In genomic region chr11:86545556-86545955, GRCm38 (mm10) we compare ENCODE assay signal across 8 mouse cellular contexts. TPM values are rescaled to one million over a fixed set of nuclear protein-coding genes. Genes with fewer than 3 reads are reported as not detected.
DNase-seq lines count a peak whose midpoint lies in the region; ATAC-seq lines count a peak whose summit lies in the region.

No protein-coding gene starts in this region.

- peaks cover 21% of the 10 kb centered on the region for H3K4me1 ChIP-seq in lung, embryonic 15.5 days
- peaks cover 19% of the 10 kb centered on the region for H3K4me1 ChIP-seq in embryonic facial prominence, embryonic 14.5 days (ENCODE audit: control insufficient read depth, insufficient read depth, low read length)
- peaks cover 20% of the 10 kb centered on the region for H3K4me1 ChIP-seq in limb, embryonic 10.5 days
- peaks cover 12% of the 10 kb centered on the region; the same call in 1 of the 2 replicates for H3K4me1 ChIP-seq in neural tube, embryonic 14.5 days (ENCODE audit: control insufficient read depth, insufficient read depth, low read length)

- 76% methylated on average over 8 of the region's 8 CpGs for WGBS in lung, embryonic 15.5 days
- WGBS in embryonic facial prominence, embryonic 14.5 days = 78% methylated on average over 8 of the region's 8 CpGs
- WGBS in limb, embryonic 10.5 days = 82% methylated on average over 8 of the region's 8 CpGs
- 83% methylated on average over 8 of the region's 8 CpGs for WGBS in neural tube, embryonic 14.5 days

- peak overlapping the region; percentile 57 for H3K4me2 ChIP-seq in lung, embryonic 15.5 days
- peak overlapping the region; percentile 81 for H3K4me2 ChIP-seq in embryonic facial prominence, embryonic 14.5 days (ENCODE audit: low read depth, low read length)
- peak overlapping the region; percentile 49 for H3K4me2 ChIP-seq in neural tube, embryonic 14.5 days (ENCODE audit: low read depth, low read length)

- H3K27ac ChIP-seq in lung, embryonic 15.5 days = peak overlapping the region; percentile 84
- H3K27ac ChIP-seq in embryonic facial prominence, embryonic 14.5 days (replicated peaks; ENCODE audit: low read depth, low read length) = peak overlapping the region; percentile 89; the same call in 1 of the 2 replicates
- H3K27ac ChIP-seq in limb, embryonic 10.5 days = peak overlapping the region; percentile 95; the same call in 1 of the 2 replicates
- H3K27ac ChIP-seq in neural tube, embryonic 14.5 days (ENCODE audit: low read depth, low read length) = no peak overlapping the region

- no peak for DNase-seq in lung, postnatal 25 days (ENCODE audit: low spot score)
- no peak for DNase-seq in embryonic facial prominence, embryonic 14.5 days (ENCODE audit: low spot score)
- no peak for DNase-seq in limb, embryonic 10.5 days (ENCODE audit: low spot score)
- DNase-seq in right cerebral cortex, postnatal 10 days (ENCODE audit: low spot score in 2 of 2) = no peak
- DNase-seq in thymus, postnatal 10 days (ENCODE audit: low spot score in 2 of 2) = no peak
- DNase-seq in gastrocnemius, adult 8-10 months (ENCODE audit: low spot score in 2 of 2) = no peak

- no peak for ATAC-seq in lung, embryonic 15.5 days (ENCODE audit: borderline replicate concordance, extremely low read depth, low FRiP score, low TSS enrichment)
- no peak for ATAC-seq in embryonic facial prominence, embryonic 14.5 days (ENCODE audit: low read depth)
- ATAC-seq in neural tube, embryonic 14.5 days (ENCODE audit: low read depth) = no peak

- H3K4me3 ChIP-seq in lung, embryonic 15.5 days = peak overlapping the region; percentile 77
- peak overlapping the region; percentile 92 for H3K4me3 ChIP-seq in embryonic facial prominence, embryonic 14.5 days (ENCODE audit: low read depth, low read length)
- H3K4me3 ChIP-seq in limb, embryonic 10.5 days = peak overlapping the region; percentile 99
- peak overlapping the region; percentile 57 for H3K4me3 ChIP-seq in neural tube, embryonic 14.5 days (ENCODE audit: low read depth, low read length)

- H3K27me3 ChIP-seq in lung, embryonic 15.5 days = no peaks in the 10 kb centered on the region
- no peaks in the 10 kb centered on the region for H3K27me3 ChIP-seq in embryonic facial prominence, embryonic 14.5 days (replicated peaks; ENCODE audit: control insufficient read depth, insufficient read depth, low read length)
- no peaks in the 10 kb centered on the region for H3K27me3 ChIP-seq in limb, embryonic 10.5 days (ENCODE audit: low read depth, poor library complexity, severe bottlenecking)
- H3K27me3 ChIP-seq in neural tube, embryonic 14.5 days (ENCODE audit: control insufficient read depth, insufficient read depth, low read length) = no peaks in the 10 kb centered on the region

- H3K9me3 ChIP-seq in lung, embryonic 15.5 days = no peaks in the 10 kb centered on the region
- no peaks in the 10 kb centered on the region for H3K9me3 ChIP-seq in embryonic facial prominence, embryonic 14.5 days (ENCODE audit: control insufficient read depth, low read length)
- no peaks in the 10 kb centered on the region for H3K9me3 ChIP-seq in limb, embryonic 10.5 days (replicated peaks)
- H3K9me3 ChIP-seq in neural tube, embryonic 14.5 days (ENCODE audit: control insufficient read depth, low read length) = no peaks in the 10 kb centered on the region

- peak overlapping the region; percentile 54 for H3K9ac ChIP-seq in lung, embryonic 15.5 days
- peak overlapping the region; percentile 95 for H3K9ac ChIP-seq in embryonic facial prominence, embryonic 14.5 days (ENCODE audit: low read depth, low read length)
- no peak overlapping the region for H3K9ac ChIP-seq in neural tube, embryonic 14.5 days (replicated peaks; ENCODE audit: low read depth, low read length)

- peaks cover 7% of the 10 kb centered on the region; the same call in 1 of the 2 replicates for H3K36me3 ChIP-seq in lung, embryonic 15.5 days
- peaks cover 12% of the 10 kb centered on the region for H3K36me3 ChIP-seq in embryonic facial prominence, embryonic 14.5 days (ENCODE audit: control insufficient read depth, insufficient read depth, low read length)
- peaks cover 24% of the 10 kb centered on the region for H3K36me3 ChIP-seq in limb, embryonic 10.5 days
- H3K36me3 ChIP-seq in neural tube, embryonic 14.5 days (ENCODE audit: control insufficient read depth, insufficient read depth, low read length) = no peaks in the 10 kb centered on the region

RNA-seq across cellular contexts. Expression of gene Tubd1, which starts 0.8 kb away (rescaled TPM):
- 14.8 and 16.1 TPM in 2 replicates for polyA plus RNA-seq in lung, embryonic 15.5 days (2015; fragmentation: Nextera tagmentation; extraction: Ambion mirVana)
- 10.8 and 12.7 TPM in 2 replicates for polyA plus RNA-seq in embryonic facial prominence, embryonic 14.5 days (2014; fragmentation: Nextera tagmentation; extraction: Ambion mirVana)
- 9.8 and 10.8 TPM in 2 replicates for polyA plus RNA-seq in limb, embryonic 10.5 days (2016; fragmentation: Nextera tagmentation; extraction: Ambion mirVana)
- 6.9 and 7.3 TPM in 2 replicates for polyA plus RNA-seq in neural tube, embryonic 14.5 days (2014; fragmentation: Nextera tagmentation; extraction: Ambion mirVana)
- 1 to 10 TPM; 6.3 to 7.1 (median 6.7) TPM for total RNA-seq in gastrocnemius, adult 8-10 months (2022)

RNA-seq across cellular contexts. Expression of gene Rps6kb1, which starts 1.0 kb away (rescaled TPM):
- 59.0 and 61.1 TPM in 2 replicates for polyA plus RNA-seq in lung, embryonic 15.5 days (2015; fragmentation: Nextera tagmentation; extraction: Ambion mirVana)
- 60.5 and 66.1 TPM in 2 replicates for polyA plus RNA-seq in embryonic facial prominence, embryonic 14.5 days (2014; fragmentation: Nextera tagmentation; extraction: Ambion mirVana)
- 47.3 and 64.3 TPM in 2 replicates for polyA plus RNA-seq in limb, embryonic 10.5 days (2016; fragmentation: Nextera tagmentation; extraction: Ambion mirVana)
- 46.4 and 47.2 TPM in 2 replicates for polyA plus RNA-seq in neural tube, embryonic 14.5 days (2014; fragmentation: Nextera tagmentation; extraction: Ambion mirVana)
- 10 to 100 TPM; 17.3 to 27.4 (median 20.1) TPM for total RNA-seq in gastrocnemius, adult 8-10 months (2022)
